Mouse (Mus musculus) liver, embryonic 14.5 days (tissue): ENCODE measurements around the gene Slc25a25. TPM values are rescaled to one million over a fixed set of nuclear protein-coding genes. Genes with fewer than 3 reads are reported as not detected.

Source experiments
- ATAC-seq: fragments of 200-750 bp; cut with Nextera tagmentation; 2 replicates; pipeline ENCODE4 v1.8.0; 2017; ENCODE audit warnings: moderate number of reproducible peaks, mild to moderate bottlenecking, moderate library complexity; ENCODE audit not compliant: insufficient read depth
- DNase-seq, 3 experiments: peaks; one replicate each; pipeline ENCODE4 v3.0.0-alpha.2; 2012 to 2013; ENCODE audit warnings: low read depth in 3 of 3, low spot score in 3 of 3
- H3K27ac ChIP-seq: fragments of 300-500 bp; sonication (generic); 2 replicates; pipeline ENCODE4 v1.5.1; 2014; ENCODE audit warnings: moderate library complexity, mild to moderate bottlenecking, control low read depth, inconsistent platforms
- H3K27me3 ChIP-seq: fragments of 300-500 bp; sonication (generic); 2 replicates; pipeline ENCODE4 v1.6.1; 2014; ENCODE audit warnings: mild to moderate bottlenecking, low read length, moderate library complexity; ENCODE audit not compliant: control insufficient read depth, insufficient read depth
- H3K36me3 ChIP-seq: fragments of 300-500 bp; sonication (generic); replicated peaks from 2 replicates; pipeline ENCODE4 v1.6.1; 2014; ENCODE audit warnings: low read depth; ENCODE audit not compliant: control insufficient read depth, insufficient read depth
- H3K4me1 ChIP-seq, 2 experiments: fragments of 200-500 bp in 1 of 2; fragments of 300-500 bp in 1 of 2; sonication (generic) in 1 of 2; replicated peaks; 2 replicates each; pipeline ENCODE4 v1.6.1; 2012 to 2014; ENCODE audit warnings: antibody characterized with exemption in 1 of 2, inconsistent platforms in 1 of 2, low read length in 1 of 2; ENCODE audit not compliant: control insufficient read depth in 2 of 2, insufficient read depth in 2 of 2
- H3K4me2 ChIP-seq: fragments of 300-500 bp; sonication (generic); 2 replicates; pipeline ENCODE4 v1.6.1; 2014; ENCODE audit warnings: low read depth, mild to moderate bottlenecking, control low read depth, moderate library complexity
- H3K4me3 ChIP-seq, 2 experiments: fragments of 200-500 bp in 1 of 2; fragments of 300-500 bp in 1 of 2; sonication (generic) in 1 of 2; 2 replicates each; pipeline ENCODE4 v1.5.1; 2012 to 2014; ENCODE audit warnings: low read depth in 2 of 2, low read length in 2 of 2, mild to moderate bottlenecking in 2 of 2, control low read depth in 1 of 2, inconsistent platforms in 1 of 2, moderate library complexity in 1 of 2; ENCODE audit not compliant: insufficient read depth in 1 of 2
- H3K9ac ChIP-seq: fragments of 300-500 bp; sonication (generic); replicated peaks from 2 replicates; pipeline ENCODE4 v1.6.1; 2014; ENCODE audit warnings: mild to moderate bottlenecking, control low read depth, moderate library complexity
- H3K9me3 ChIP-seq: fragments of 300-500 bp; sonication (generic); 2 replicates; pipeline ENCODE4 v1.6.1; 2016; ENCODE audit warnings: low read length, mixed read lengths; ENCODE audit not compliant: control insufficient read depth
- CTCF ChIP-seq: IDR thresholded peaks from 2 replicates; pipeline ENCODE4 v1.5.1; 2016; ENCODE audit warnings: antibody characterized with exemption, low read depth, control low read depth
- EP300 ChIP-seq: IDR thresholded peaks from 2 replicates; pipeline ENCODE4 v1.6.1; 2016; ENCODE audit warnings: antibody characterized with exemption, low read depth
- WGBS: fragments of 180-500 bp; shearing (Covaris S2); extraction: QIAGEN DNeasy Blood & Tissue Kit; methylation state at CpG from one replicate; pipeline ENCODE4 v1.1.7; 2014; ENCODE audit not compliant: insufficient replicate concordance; 5-methylcytosine and 5-hydroxymethylcytosine counted together
- polyA plus RNA-seq, 2 experiments: library from polyadenylated mRNA; depleted of rRNA in 1 of 2; stranded (reverse) in 1 of 2; unstranded in 1 of 2; fragments of >200 nt; fragmentation: Nextera tagmentation in 1 of 2; extraction: Ambion mirVana in 1 of 2; gene quantifications; 2 replicates each; pipeline versions ENCODE4 v1.2.1 to v1.2.3; 2012 to 2014

Slc25a25 gene
- polyA plus RNA-seq (2012; rRNA removed) (5.4 and 6.0 TPM in 2 replicates), polyA plus RNA-seq (2014; fragmentation: Nextera tagmentation; extraction: Ambion mirVana) (5.5 and 7.0 TPM in 2 replicates)

DNA sequence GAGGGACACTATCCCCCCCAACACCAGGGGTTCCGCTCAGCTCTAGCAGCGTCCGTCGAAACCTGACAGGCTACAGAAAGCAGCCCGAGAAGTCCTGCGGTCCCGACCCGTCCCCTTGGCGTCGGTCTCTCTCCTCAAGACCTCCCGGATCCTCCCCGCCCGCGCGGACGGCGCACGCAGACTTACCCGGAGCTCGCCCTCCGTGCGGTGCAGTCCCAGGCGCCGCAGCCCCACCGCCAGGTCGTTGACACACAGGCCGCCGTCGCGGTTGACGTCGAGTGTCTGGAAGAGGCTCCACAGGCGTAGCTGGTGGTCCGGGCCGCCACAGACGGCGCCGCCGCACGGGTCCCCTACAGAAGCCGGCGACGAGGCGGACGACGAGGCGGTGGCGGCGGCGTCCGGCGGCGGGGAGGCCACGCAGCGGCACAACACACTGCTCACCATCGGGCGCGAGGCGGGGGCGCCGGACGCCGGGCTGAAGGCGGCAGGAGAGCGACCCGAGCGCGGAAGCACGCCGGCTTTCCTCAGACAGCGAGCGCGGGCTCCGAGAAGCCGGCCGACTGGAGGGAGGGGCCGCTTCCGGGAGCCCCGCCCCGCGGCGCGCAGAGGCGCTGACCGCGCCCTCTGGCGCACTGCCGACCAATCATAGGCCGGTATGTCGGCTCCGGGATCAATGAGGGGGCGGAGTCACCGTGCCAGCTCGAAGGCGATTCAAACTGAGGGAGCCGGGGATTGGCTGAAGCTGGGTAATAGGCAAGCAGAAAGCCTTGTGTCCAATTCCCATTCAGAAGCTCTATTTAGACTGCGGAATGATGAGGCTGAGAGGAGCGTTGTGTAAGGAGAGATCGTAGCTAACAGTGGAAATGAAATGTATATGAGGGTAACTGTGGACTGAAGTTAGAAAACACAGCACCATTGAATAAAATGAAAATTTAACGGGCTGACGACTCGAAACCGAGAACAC is at the start of gene Slc25a25:
Gene Slc25a25 (minus strand): TSS at position 565 of the 964 bp plus-strand sequence.
- ATAC-seq: peak; percentile 88
- peak within 1 kb of the TSS; percentile 95 for H3K27ac ChIP-seq
- peak within 1 kb of the TSS; percentile 99 for H3K4me2 ChIP-seq
- DNase-seq: peak; percentile 95
- H3K4me1 ChIP-seq: peaks cover 27 to 42% of the 10 kb centered on the region in 2 experiments
- H3K36me3 ChIP-seq: no peaks in the 10 kb centered on the region
- no peaks in the 10 kb centered on the region for H3K9me3 ChIP-seq
- no peaks in the 10 kb centered on the region for H3K27me3 ChIP-seq
- TF ChIP-seq EP300 (no peak), CTCF (no peak)
- H3K9ac ChIP-seq: peak within 1 kb of the TSS; percentile 94
- H3K4me3 ChIP-seq: peak within 1 kb of the TSS; percentile 80 to 97
- under 1% methylated on average over 103 of the region's 103 CpGs for WGBS

DNA sequence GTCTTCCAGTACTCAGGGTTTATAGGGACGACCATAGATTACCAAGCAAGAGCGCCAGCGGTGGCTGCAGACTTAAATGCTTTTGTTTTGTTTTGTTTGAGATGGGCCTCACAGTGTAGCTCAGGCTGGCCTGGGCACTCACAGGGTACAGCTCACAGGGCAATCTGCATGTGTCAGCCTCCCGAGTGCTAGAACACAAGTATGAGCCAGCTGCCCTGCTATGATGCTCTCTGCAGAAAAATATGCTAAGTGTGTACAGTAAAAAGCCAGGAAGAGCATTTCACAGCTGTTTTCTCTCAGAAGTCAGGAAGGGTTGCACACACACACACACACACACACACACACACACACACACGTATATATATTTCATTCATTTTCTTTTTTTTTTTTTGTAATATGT is 49.2 kb upstream of the Slc25a25 start:
- H3K9me3 ChIP-seq: no peaks in the 10 kb centered on the region
- no peak overlapping the region for H3K9ac ChIP-seq
- H3K4me3 ChIP-seq: no peak overlapping the region
- WGBS: 61% methylated on average over 5 of the region's 5 CpGs
- no peaks in the 10 kb centered on the region for H3K27me3 ChIP-seq
- H3K4me2 ChIP-seq: no peak overlapping the region
- TF ChIP-seq CTCF (no peak), EP300 (no peak)
- no peak for ATAC-seq
- H3K27ac ChIP-seq: no peak overlapping the region
- H3K4me1 ChIP-seq: peaks cover 0 to 5% of the 10 kb centered on the region in 2 experiments; a peak in 1 of 4 replicates
- no peak for DNase-seq
- H3K36me3 ChIP-seq: no peaks in the 10 kb centered on the region

DNA sequence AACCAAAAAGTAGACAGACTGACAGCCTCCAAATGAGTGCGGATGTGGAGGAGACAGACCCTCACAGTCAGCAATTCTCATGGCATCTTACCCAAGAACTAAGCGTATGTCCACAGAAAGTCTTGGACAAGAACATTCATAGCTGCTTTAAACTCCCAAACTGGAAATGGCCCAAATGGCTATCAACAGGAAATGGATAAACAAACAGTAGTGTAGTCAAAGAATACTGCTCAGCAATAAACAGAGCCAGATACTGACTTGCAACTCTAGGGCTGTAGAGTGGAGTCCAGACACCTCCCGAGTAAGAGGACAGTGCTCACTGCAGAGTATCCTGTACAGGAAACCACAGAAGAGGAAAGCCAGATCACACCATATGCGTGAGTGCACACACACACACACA is 48.1 kb upstream of the Slc25a25 start:
- no peak for DNase-seq

DNA sequence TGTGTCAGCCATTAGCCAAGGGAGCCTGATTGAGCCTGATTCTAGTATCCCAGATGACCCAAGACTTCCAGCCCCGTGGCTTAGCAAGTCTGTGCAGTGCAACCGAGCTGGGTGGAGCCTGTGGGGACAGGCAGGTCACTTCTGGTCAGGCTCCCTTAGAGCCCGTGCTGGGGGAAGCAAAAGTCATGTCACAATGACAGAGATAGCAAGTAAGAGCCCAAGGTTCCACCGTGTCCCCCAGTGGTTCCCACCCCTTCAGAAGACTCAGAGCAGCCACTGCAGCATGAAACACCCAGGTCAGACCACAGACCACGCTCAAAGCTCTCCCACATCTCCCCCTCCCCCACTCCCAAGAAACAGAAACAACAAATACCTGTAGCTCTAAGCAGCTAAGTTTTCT is 44.9 kb upstream of the Slc25a25 start:
- ATAC-seq (no peak), DNase-seq (no peak)
- no peak overlapping the region for H3K27ac ChIP-seq
- H3K36me3 ChIP-seq: no peaks in the 10 kb centered on the region
- H3K9ac ChIP-seq: no peak overlapping the region
- WGBS: 9% methylated on average over 5 of the region's 5 CpGs
- peaks cover 0 to 13% of the 10 kb centered on the region in 2 experiments; a peak in 3 of 4 replicates for H3K4me1 ChIP-seq
- no peaks in the 10 kb centered on the region for H3K27me3 ChIP-seq
- H3K9me3 ChIP-seq: no peaks in the 10 kb centered on the region
- peak overlapping the region; percentile 53; the same call in 1 of the 2 replicates for H3K4me2 ChIP-seq
- H3K4me3 ChIP-seq: no peak overlapping the region
- no peak for TF ChIP-seq EP300
- no peak for TF ChIP-seq CTCF

More for the DNA sequence above, 48.1 kb upstream of the Slc25a25 start:
- no peaks in the 10 kb centered on the region for H3K9me3 ChIP-seq
- H3K27ac ChIP-seq: no peak overlapping the region
- no peaks in the 10 kb centered on the region for H3K36me3 ChIP-seq
- ATAC-seq: no peak
- 48% methylated on average over 4 of the region's 4 CpGs for WGBS
- no peak overlapping the region for H3K4me3 ChIP-seq
- TF ChIP-seq CTCF (no peak), EP300 (no peak)
- H3K9ac ChIP-seq: no peak overlapping the region
- H3K4me1 ChIP-seq: peaks cover 0 to 11% of the 10 kb centered on the region in 2 experiments; a peak in 3 of 4 replicates
- no peaks in the 10 kb centered on the region for H3K27me3 ChIP-seq
- H3K4me2 ChIP-seq: no peak overlapping the region

DNA sequence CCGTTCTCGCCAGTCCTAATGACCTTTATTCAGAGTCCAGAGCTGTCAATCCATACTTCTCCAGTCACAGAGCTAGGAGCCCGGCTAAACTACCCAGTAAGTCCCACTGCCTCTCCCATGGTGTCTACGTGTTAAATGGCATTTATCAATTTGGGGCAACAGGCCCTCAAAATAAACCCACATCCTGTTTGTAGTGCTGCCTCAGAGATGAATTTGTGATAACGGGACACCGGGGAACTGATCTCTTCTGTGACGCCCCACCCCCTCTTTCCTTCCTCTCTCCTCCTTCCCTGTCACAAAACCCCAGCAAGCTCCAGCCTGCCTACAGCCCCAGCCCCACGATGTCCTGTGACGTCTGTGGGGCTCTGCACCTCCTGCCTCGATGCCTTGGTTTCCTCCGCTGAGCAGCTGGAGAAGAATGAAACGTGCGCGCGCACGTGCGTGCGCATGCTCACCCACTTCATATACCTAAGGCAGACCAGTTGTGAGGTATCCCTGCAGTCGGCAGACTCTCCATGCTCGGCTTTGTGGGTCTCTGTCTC is 44.0 kb upstream of the Slc25a25 start:
- WGBS: 7% methylated on average over 20 of the region's 20 CpGs
- peak overlapping the region; percentile 53 for H3K4me2 ChIP-seq
- ATAC-seq (peak; percentile 68), DNase-seq (peak in 1 of 3 experiments; percentile 25)
- no peaks in the 10 kb centered on the region for H3K27me3 ChIP-seq
- H3K4me3 ChIP-seq: peak overlapping the region; percentile 7 to 8; a peak in 3 of 4 replicates
- no peaks in the 10 kb centered on the region for H3K9me3 ChIP-seq
- no peak overlapping the region for H3K27ac ChIP-seq
- peaks cover 0 to 13% of the 10 kb centered on the region in 2 experiments; a peak in 3 of 4 replicates for H3K4me1 ChIP-seq
- H3K9ac ChIP-seq: no peak overlapping the region
- no peaks in the 10 kb centered on the region for H3K36me3 ChIP-seq
- TF ChIP-seq CTCF (no peak), EP300 (no peak)
